Mouse (Mus musculus): ENCODE measurements at regions not wholly inside any gene's neighbourhood (a gene's known extent, or its start where the extent isn't known, plus 50 kb on each side); places are given as distances from the start of the nearest gene placed in this dataset.

DNA sequence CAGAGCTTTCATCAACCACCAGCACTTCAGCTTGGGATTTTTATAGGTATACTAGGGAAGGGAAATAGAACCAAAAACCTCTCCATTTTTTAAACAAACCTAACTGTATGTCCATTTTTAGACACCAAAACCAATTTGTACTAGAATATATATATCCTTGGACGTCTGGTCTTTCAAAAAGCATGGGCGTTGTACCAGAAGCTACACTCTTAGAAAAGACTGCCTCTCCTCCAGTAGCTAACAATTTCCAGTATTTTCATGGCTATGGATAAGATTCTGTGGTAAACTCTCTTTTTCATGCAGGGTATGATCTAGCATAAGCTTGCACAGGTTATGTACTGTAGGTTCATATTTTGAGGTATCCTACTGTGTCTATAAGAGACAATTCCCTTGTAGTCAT, 219.1 kb upstream of the Nudt12 start:
- TF ChIP-seq POLR2A (IDR thresholded peaks at IDR 0.05; ENCODE audit: insufficient read depth, low read depth, low read length) (no peak), CTCF (IDR thresholded peaks at IDR 0.05) (no peak), EP300 (IDR thresholded peaks at IDR 0.05; ENCODE audit: insufficient read depth, low read depth, low read length) (no peak)
